14 mouse cellular contexts compared by ENCODE assay signal in genomic region chr13:34244186-34244585, GRCm38 (mm10).
A peak's percentile ranks its signal among the peaks of the same experiment; 100 is the strongest.
DNase-seq lines count a peak whose midpoint lies in the region; TF ChIP-seq lines count a peak whose summit lies in the region.
"Had no signal": no experiment of that assay in that cellular context is flagged by ENCODE, and none has a peak within 500 bp of the region (broad histone marks: within the 10 kb centered on the region; RNA-seq: fewer than 3 reads in every experiment).

No protein-coding gene starts in this region.

- DNase-seq in cerebellum, adult 9-11 months: peak; percentile 28
- no peak for DNase-seq in cerebellum, adult 11 months
- peak in 1 of 2 experiments; percentile 33 for DNase-seq in layer of hippocampus, adult 2 months (ENCODE audit: low spot score in 2 of 2)
- DNase-seq in layer of hippocampus, postnatal 36 days: no peak
- DNase-seq in retina, postnatal 1 day: peak; percentile 29
- DNase-seq in retina, embryonic 14.5 days (ENCODE audit: low spot score): no peak
- DNase-seq in ovary, postnatal 14 days (ENCODE audit: low spot score): no peak
- no peak for DNase-seq in kidney, adult 18-20 months
- DNase-seq: adrenal gland, postnatal 36 days; lung, postnatal 10 days had no signal

- peak overlapping the region; percentile 76 for H3K27ac ChIP-seq in layer of hippocampus, adult 2 months
- H3K27ac ChIP-seq: kidney, embryonic 15.5 days; limb, embryonic 15.5 days; neural tube, embryonic 15.5 days had no signal

- no peak overlapping the region for H3K4me3 ChIP-seq in layer of hippocampus, adult 2 months
- H3K4me3 ChIP-seq: heart, embryonic 12.5 days; kidney, embryonic 15.5 days; limb, embryonic 15.5 days; neural tube, embryonic 15.5 days had no signal

- TF ChIP-seq CTCF in layer of hippocampus, adult 2 months (conservative IDR thresholded peaks at IDR 0.05): no peak

Comparison
In these comparisons a context has a peak if more than half of its experiments do, and no peak if none do; other contexts are left out.
1. DNase-seq: peak in cerebellum, adult 9-11 months (single experiment) and retina, postnatal 1 day (single experiment); none in cerebellum, adult 11 months (single experiment), layer of hippocampus, postnatal 36 days (0 of 2), retina, embryonic 14.5 days (single experiment), ovary, postnatal 14 days (single experiment) and kidney, adult 18-20 months (single experiment).